Mouse (Mus musculus): ENCODE measurements around the gene Syn3. TPM values are rescaled to one million over a fixed set of nuclear protein-coding genes. Genes with fewer than 3 reads are reported as not detected.
"Not testable (repeated sequence)": the region's sequence is repeated elsewhere in the genome, so short reads cannot be mapped to it uniquely, and the experiment has no call there.

Gene Syn3
- polyA plus RNA-seq, 1 experiment = 25.2 TPM

DNA sequence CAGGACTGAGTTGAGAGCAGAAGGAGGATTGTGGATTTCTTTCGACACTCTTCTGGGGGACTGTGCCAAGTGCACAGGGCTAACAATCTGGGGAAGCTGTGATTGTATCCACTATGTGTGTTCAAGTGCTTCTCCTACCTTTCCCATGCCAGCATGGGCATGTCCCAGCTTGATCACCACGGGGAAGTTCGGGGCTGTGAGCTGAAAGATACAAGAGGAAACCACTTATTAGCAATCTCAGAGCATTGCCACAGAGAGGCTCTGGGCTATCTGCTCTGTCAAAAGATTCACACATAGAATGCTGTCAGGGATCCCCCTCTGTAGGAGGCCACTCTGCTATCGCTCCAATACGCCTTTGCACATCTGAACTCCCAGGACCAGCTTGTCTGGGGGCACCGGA lies 363.8 kb downstream of the Syn3 start:
- DNase-seq (ENCODE audit: low read depth) = no peak
- TF ChIP-seq CTCF (IDR thresholded peaks at IDR 0.05; ENCODE audit: borderline replicate concordance, extremely low read depth, insufficient read depth, insufficient read length) (no peak), POLR2A (IDR thresholded peaks at IDR 0.05; ENCODE audit: borderline replicate concordance, extremely low read depth, insufficient read depth, insufficient read length, poor library complexity, severe bottlenecking) (no peak)

DNA sequence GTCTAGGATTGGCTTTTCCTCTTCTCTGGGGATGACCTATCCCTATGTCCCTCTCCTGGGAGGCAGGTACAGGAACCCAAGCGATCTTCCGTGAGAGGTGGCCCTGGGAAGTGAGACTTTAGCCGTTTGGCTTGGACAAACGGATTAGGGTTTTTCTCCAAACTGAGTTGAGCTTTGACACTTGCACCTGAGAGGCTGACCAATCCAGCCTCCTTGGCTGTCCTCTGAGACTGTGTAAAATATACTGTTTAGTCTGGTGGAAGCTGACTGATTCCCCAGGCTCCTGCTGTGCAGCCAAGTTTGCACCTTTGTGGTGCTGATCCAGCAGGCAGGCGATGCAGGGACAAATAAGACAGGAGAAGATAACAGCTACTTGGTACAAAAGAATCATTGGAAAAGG lies 364.4 kb downstream of the Syn3 start:
- no peak for TF ChIP-seq POLR2A (IDR thresholded peaks at IDR 0.05; ENCODE audit: borderline replicate concordance, extremely low read depth, insufficient read depth, insufficient read length, poor library complexity, severe bottlenecking)
- TF ChIP-seq CTCF (IDR thresholded peaks at IDR 0.05; ENCODE audit: borderline replicate concordance, extremely low read depth, insufficient read depth, insufficient read length) = no peak
- DNase-seq (ENCODE audit: low read depth) = no peak

DNA sequence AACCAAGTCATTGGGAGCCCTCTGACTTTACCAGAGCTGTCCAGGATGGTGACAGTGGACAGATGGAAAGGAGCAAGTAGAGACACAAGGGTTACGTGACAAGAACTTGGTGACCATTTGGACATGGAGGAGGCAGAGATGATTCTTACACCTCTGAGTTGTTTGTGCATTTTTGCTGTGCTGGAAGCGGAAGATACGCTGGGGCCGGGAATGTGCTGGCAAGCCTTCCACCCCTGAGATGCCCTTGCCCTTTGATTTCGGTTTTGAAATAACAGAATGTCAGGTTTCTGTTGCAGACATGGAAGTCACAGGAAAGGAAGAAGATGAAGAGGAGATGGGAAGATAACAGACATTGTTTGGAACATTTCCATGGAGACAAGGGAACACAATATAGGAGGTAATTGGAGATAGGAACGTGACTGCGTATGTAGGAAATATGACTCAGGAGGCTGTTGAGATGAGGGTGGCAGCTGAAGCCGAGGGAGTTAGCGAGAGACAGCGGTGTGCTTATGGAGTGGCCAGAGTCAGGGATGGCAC lies 366.2 kb downstream of the Syn3 start:
- no peak for DNase-seq (ENCODE audit: low read depth)
- no peak for TF ChIP-seq CTCF (IDR thresholded peaks at IDR 0.05; ENCODE audit: borderline replicate concordance, extremely low read depth, insufficient read depth, insufficient read length)
- TF ChIP-seq POLR2A (IDR thresholded peaks at IDR 0.05; ENCODE audit: borderline replicate concordance, extremely low read depth, insufficient read depth, insufficient read length, poor library complexity, severe bottlenecking) = no peak

DNA sequence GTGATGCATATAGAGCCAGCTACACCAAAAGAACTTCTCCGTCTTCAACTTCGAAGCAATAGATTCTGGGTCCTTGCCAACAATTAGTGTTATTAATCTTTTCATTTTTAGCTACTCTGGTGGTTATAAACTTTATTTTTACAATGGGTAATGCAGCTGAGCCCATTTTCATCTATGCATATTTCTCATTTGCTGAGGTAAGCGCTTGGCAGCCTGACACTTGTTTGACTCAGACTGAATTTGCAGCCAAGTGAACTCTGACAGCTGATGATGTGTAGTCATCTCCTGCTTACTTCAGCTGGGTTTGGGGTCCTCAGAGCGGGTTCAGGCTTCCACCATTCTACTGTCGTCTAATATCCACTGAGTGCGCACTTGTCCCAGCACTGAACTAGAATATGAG lies 369.6 kb downstream of the Syn3 start:
- no peak for DNase-seq (ENCODE audit: low read depth)
- TF ChIP-seq POLR2A (IDR thresholded peaks at IDR 0.05; ENCODE audit: borderline replicate concordance, extremely low read depth, insufficient read depth, insufficient read length, poor library complexity, severe bottlenecking) (no peak), CTCF (IDR thresholded peaks at IDR 0.05; ENCODE audit: borderline replicate concordance, extremely low read depth, insufficient read depth, insufficient read length) (no peak)

DNA sequence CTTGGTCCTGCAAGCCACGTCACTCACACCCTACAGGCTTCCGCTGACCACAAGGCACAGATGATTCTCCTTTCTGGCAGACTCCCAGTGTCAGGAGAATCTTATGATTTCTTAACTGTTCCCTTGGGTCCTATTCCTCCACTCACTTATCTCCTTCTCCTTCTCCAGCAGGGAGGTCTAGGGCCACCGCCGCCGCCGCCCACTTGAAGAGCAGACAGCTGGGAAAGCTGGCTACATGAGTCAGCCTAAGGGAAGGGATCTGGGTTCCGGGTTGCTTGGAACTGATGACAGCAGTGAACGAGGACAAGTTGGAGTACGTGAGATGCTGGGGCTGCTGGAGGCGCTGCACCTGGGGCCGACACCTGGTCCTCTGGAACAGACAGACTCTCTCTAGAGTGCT lies 372.2 kb downstream of the Syn3 start:
- TF ChIP-seq CTCF (IDR thresholded peaks at IDR 0.05; ENCODE audit: borderline replicate concordance, extremely low read depth, insufficient read depth, insufficient read length) (no peak), POLR2A (IDR thresholded peaks at IDR 0.05; ENCODE audit: borderline replicate concordance, extremely low read depth, insufficient read depth, insufficient read length, poor library complexity, severe bottlenecking) (no peak)
- no peak for DNase-seq (ENCODE audit: low read depth)

DNA sequence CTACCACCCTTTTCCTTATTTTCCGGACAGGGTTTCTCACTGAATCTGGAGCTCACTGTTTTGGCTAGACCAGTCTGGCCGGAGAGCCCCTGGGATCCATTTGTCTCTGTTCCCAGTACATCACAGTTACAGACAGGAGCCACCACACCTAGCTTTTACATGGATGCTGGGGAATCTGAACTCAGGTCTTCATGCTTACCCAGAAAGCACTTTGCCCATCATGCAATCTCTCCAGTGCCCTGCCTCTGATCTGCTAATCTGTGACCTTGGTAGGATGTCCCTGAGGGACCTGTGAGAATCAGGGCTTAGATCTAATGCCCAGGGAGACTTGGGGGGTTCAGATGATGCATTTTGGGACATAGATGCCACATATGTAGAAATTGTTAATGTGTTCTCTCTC lies 373.3 kb downstream of the Syn3 start:
- no peak for DNase-seq (ENCODE audit: low read depth)
- TF ChIP-seq POLR2A (IDR thresholded peaks at IDR 0.05; ENCODE audit: borderline replicate concordance, extremely low read depth, insufficient read depth, insufficient read length, poor library complexity, severe bottlenecking) (no peak), CTCF (IDR thresholded peaks at IDR 0.05; ENCODE audit: borderline replicate concordance, extremely low read depth, insufficient read depth, insufficient read length) (no peak)

DNA sequence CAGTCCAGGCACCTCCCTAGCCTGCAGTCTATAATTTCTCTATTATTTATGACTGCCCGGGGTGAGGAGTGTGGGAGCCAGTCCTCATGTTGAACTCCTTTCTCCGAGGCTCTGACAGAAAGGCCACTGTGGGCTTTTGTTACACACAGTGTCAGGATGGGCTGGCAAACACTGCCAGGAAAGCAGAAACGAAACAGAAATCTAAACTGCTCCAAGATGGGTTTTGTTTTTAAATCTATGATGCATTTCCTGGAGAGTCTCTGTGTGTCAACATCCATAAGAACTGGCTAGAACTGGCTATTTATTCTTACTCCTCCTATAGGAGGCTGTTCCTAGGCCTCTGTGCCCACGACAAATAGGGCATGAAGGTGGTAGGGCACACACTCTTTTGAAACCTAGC lies 374.6 kb downstream of the Syn3 start:
- no peak for DNase-seq (ENCODE audit: low read depth)
- TF ChIP-seq POLR2A (IDR thresholded peaks at IDR 0.05; ENCODE audit: borderline replicate concordance, extremely low read depth, insufficient read depth, insufficient read length, poor library complexity, severe bottlenecking) (no peak), CTCF (IDR thresholded peaks at IDR 0.05; ENCODE audit: borderline replicate concordance, extremely low read depth, insufficient read depth, insufficient read length) (no peak)

DNA sequence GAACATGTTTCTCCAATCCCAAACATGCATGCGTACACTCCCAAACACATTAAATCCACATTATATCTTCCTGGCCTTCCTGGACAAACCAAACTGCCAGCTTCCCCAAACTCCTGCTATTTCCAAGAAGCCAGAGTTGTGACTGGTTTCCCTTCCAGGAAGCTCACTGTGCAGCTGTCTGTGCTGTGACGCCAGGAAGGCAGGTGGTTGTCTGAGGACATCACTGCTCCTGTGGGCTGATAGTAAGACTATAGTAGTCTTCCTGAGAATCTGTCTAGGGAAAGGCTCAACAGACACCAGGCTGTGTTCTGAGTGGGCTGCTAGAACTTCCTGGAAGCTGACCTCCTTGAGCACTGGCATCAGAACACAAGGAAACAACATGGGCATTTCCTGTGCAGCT lies 375.5 kb downstream of the Syn3 start:
- TF ChIP-seq POLR2A (IDR thresholded peaks at IDR 0.05; ENCODE audit: borderline replicate concordance, extremely low read depth, insufficient read depth, insufficient read length, poor library complexity, severe bottlenecking) (no peak), CTCF (IDR thresholded peaks at IDR 0.05; ENCODE audit: borderline replicate concordance, extremely low read depth, insufficient read depth, insufficient read length) (no peak)
- no peak for DNase-seq (ENCODE audit: low read depth)

DNA sequence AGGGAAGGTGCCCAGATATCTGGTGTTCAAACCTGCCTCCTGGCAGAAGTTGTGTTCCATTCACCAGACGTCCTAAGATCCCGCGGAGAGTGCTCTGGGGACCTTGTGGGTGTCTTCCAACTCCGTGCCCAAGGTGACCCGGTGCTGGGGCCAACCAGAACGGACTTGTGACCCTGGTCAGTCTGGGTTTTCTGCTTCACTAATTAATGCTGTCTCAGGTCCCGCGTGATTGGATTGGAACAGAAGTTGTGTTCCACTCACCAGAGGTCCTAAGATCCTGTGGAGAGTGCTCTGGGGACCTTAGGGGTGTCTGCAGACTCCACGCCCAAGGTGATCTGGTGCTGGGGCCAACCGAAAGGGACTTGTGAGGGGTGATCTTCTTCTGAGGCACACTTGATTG lies 376.2 kb downstream of the Syn3 start:
- DNase-seq (ENCODE audit: low read depth) = not testable (repeated sequence)

DNA sequence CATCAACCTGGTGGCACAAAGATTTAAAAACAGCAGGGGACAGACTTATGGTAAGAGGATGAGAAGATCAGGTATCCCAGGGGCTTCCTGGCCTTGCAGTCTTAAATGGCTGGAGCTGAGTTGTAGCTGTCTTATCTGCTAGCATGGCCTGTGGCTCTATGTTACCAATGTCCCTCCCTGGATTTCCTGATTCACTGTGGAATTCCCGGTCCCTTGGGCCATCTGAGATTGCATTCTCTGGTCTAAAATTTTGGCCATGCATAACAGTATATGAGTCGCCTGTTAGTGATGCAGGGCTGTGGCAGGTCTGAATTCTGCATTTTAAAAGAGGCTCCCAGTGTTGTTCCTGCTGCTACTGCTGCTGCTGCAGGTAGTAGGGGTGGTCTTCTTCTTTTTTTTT lies 382.4 kb downstream of the Syn3 start:
- no peak for DNase-seq (ENCODE audit: low read depth)
- TF ChIP-seq CTCF (IDR thresholded peaks at IDR 0.05; ENCODE audit: borderline replicate concordance, extremely low read depth, insufficient read depth, insufficient read length) (no peak), POLR2A (IDR thresholded peaks at IDR 0.05; ENCODE audit: borderline replicate concordance, extremely low read depth, insufficient read depth, insufficient read length, poor library complexity, severe bottlenecking) (no peak)

DNA sequence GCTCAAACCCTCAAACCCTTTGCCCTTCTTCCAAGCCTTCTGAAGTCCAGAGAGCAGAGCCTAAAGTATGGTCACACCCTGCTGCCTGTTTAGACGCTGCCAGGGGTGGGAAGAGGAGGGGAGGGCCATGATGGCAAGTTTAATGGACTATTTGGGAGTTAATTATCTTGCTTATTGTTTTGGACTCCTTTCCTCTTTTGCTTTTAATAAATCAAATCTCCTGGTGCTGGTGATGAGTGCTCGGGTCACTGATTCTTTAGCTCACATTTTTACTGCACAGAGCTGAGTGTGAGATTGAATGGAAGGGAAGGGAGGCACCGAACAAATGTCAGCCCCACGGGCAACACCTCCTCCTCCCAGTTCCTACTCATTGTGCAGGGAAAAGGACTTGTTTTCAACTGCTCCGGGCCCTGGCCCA lies 384.3 kb downstream of the Syn3 start:
- DNase-seq (ENCODE audit: low read depth) = no peak
- TF ChIP-seq POLR2A (IDR thresholded peaks at IDR 0.05; ENCODE audit: borderline replicate concordance, extremely low read depth, insufficient read depth, insufficient read length, poor library complexity, severe bottlenecking) (no peak), CTCF (IDR thresholded peaks at IDR 0.05; ENCODE audit: borderline replicate concordance, extremely low read depth, insufficient read depth, insufficient read length) (no peak)

DNA sequence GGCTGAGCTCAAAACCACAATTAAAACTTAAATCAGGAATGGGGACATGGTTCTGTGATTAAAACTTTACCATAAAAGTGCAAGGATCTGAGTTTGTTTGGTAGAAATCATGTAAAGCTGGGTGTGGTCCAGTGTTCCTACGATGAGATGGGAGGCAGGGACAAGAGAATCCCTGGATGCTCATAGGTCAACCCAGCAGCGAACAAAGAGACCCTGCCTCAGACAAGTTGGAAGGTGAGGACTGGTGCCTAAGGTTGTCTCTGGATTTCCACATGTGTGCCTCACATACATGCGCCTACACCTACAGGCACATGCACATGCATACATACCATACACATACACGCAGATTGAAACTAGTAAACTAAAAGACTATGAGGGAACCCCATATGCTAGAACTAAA lies 389.9 kb downstream of the Syn3 start:
- TF ChIP-seq CTCF (IDR thresholded peaks at IDR 0.05; ENCODE audit: borderline replicate concordance, extremely low read depth, insufficient read depth, insufficient read length) (no peak), POLR2A (IDR thresholded peaks at IDR 0.05; ENCODE audit: borderline replicate concordance, extremely low read depth, insufficient read depth, insufficient read length, poor library complexity, severe bottlenecking) (no peak)
- no peak for DNase-seq (ENCODE audit: low read depth)

DNA sequence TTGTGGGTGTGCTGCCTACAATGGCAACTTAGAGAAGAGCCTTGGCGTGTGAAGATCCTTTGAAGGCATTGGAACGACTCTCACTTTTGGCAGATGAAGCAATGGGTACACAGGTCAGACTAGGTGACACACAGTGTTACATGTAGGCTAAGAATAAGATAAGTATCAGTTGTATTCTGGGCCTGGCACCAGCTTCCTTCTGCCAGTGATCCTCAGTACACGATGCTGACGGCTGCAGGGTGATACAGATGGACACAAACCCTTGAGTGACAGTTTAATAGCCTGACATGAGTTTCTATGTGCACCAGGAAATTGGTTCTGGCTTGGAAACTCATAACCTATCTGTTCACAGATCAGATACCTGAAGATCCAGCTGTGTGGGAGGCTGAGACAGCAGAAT lies 391.0 kb downstream of the Syn3 start:
- DNase-seq (ENCODE audit: low read depth) = no peak
- no peak for TF ChIP-seq POLR2A (IDR thresholded peaks at IDR 0.05; ENCODE audit: borderline replicate concordance, extremely low read depth, insufficient read depth, insufficient read length, poor library complexity, severe bottlenecking)
- no peak for TF ChIP-seq CTCF (IDR thresholded peaks at IDR 0.05; ENCODE audit: borderline replicate concordance, extremely low read depth, insufficient read depth, insufficient read length)
